Mouse (Mus musculus) mature B cell (primary cell): ENCODE measurements around the gene Thrsp.

Source experiments
- in situ Hi-C: fragments of 300-500 bp; cut with MboI; formaldehyde crosslinking; loops from 2 replicates; pipeline ENCODE4 v1.14.3; 2019

The Thrsp gene

GRCm38 (mm10) chr7:97380500-97381123 is 36.9 kb downstream of the Thrsp start:
- in situ Hi-C loops, result no loop called here

GRCm38 (mm10) chr7:97379304-97379703 is 38.2 kb downstream of the Thrsp start:
- in situ Hi-C loops, result no loop called here

GRCm38 (mm10) chr7:97375906-97376305 is 41.6 kb downstream of the Thrsp start:
- in situ Hi-C loops, result no loop called here

- in situ Hi-C loops, result no loop called here
Observed at GRCm38 (mm10) chr7:97375101-97375500, 42.4 kb downstream of the Thrsp start.

GRCm38 (mm10) chr7:97365887-97366286 is 51.6 kb downstream of the Thrsp start:
- in situ Hi-C loops, result no loop called here
